Mouse (Mus musculus) testis, adult 2 months (tissue): Measurements from ENCODE around the gene Mrpl45.

Experiments used
- CTCF ChIP-seq: fragments of 200-500 bp; IDR thresholded peaks from 2 replicates; pipeline ENCODE4 v1.5.1; 2012; ENCODE audit warnings: low read depth, mild to moderate bottlenecking, inconsistent platforms, low read length, moderate library complexity; ENCODE audit not compliant: control insufficient read depth, insufficient read depth, insufficient replicate concordance
- POLR2A ChIP-seq: fragments of 200-500 bp; IDR thresholded peaks from 2 replicates; pipeline ENCODE4 v1.6.1; 2012; ENCODE audit warnings: low read depth, mild to moderate bottlenecking, inconsistent platforms, low read length, moderate library complexity; ENCODE audit not compliant: control insufficient read depth

DNA sequence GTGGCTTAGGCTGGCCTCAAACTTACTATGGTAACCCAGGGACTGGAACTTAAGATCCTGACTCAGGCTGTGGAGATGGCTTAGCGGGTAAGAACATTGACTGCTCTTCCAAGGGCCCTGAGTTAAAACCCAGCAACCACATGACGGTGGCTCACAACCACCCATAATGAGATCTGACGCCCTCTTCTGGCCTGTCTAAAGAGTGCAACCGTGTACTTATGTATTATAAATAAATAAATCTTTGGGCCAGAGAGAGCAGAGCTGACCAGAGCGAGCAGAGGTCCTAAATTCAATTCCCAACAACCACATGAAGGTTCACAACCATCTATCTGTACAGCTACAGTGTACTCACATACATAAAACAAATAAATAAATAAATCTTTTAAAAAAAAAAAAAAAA, 41.9 kb upstream of the Mrpl45 start:
- TF ChIP-seq CTCF (no peak), POLR2A (no peak)
